Mouse (Mus musculus) lung, embryonic 15.5 days (tissue): ENCODE results near the gene Anks1. TPM values are rescaled to one million over a fixed set of nuclear protein-coding genes. Genes with fewer than 3 reads are reported as not detected.

Experiments
- ATAC-seq: fragments of 200-750 bp; cut with Nextera tagmentation; 2 replicates; pipeline ENCODE4 v1.8.0; 2017; ENCODE audit warnings: moderate number of reproducible peaks, borderline replicate concordance; ENCODE audit not compliant: low FRiP score, low TSS enrichment; ENCODE audit errors: extremely low read depth
- H3K27ac ChIP-seq: fragments of 300-500 bp; sonication (generic); 2 replicates; pipeline ENCODE4 v1.5.1; 2015; ENCODE audit warnings: moderate library complexity, mild to moderate bottlenecking, inconsistent platforms
- H3K27me3 ChIP-seq: fragments of 300-500 bp; sonication (generic); 2 replicates; pipeline ENCODE4 v1.6.1; 2015; ENCODE audit warnings: inconsistent platforms
- H3K36me3 ChIP-seq: fragments of 300-500 bp; sonication (generic); 2 replicates; pipeline ENCODE4 v1.6.1; 2015; ENCODE audit warnings: inconsistent platforms
- H3K4me1 ChIP-seq: fragments of 300-500 bp; sonication (generic); 2 replicates; pipeline ENCODE4 v1.6.1; 2015; ENCODE audit warnings: inconsistent platforms
- H3K4me2 ChIP-seq: fragments of 300-500 bp; sonication (generic); 2 replicates; pipeline ENCODE4 v1.6.1; 2015; ENCODE audit warnings: inconsistent platforms, mild to moderate bottlenecking, moderate library complexity
- H3K4me3 ChIP-seq: fragments of 300-500 bp; sonication (generic); 2 replicates; pipeline ENCODE4 v1.5.1; 2015; ENCODE audit warnings: mild to moderate bottlenecking, inconsistent platforms
- H3K9ac ChIP-seq: fragments of 300-500 bp; sonication (generic); 2 replicates; pipeline ENCODE4 v1.6.1; 2015; ENCODE audit warnings: inconsistent platforms
- H3K9me3 ChIP-seq: fragments of 300-500 bp; sonication (generic); 2 replicates; pipeline ENCODE4 v1.6.1; 2016; ENCODE audit warnings: inconsistent platforms
- WGBS: fragments of 180-500 bp; shearing (Covaris S2); methylation state at CpG from one replicate; pipeline ENCODE4 v1.1.7; 2015; 5-methylcytosine and 5-hydroxymethylcytosine counted together
- polyA plus RNA-seq: library from polyadenylated mRNA; unstranded; fragments of >200 nt; fragmentation: Nextera tagmentation; extraction: Ambion mirVana; gene quantifications from 2 replicates; pipeline ENCODE4 v1.2.1, GENCODE M21; 2015

Anks1 gene
- polyA plus RNA-seq, 1 experiment from 2014 or later = 19.3 TPM

DNA sequence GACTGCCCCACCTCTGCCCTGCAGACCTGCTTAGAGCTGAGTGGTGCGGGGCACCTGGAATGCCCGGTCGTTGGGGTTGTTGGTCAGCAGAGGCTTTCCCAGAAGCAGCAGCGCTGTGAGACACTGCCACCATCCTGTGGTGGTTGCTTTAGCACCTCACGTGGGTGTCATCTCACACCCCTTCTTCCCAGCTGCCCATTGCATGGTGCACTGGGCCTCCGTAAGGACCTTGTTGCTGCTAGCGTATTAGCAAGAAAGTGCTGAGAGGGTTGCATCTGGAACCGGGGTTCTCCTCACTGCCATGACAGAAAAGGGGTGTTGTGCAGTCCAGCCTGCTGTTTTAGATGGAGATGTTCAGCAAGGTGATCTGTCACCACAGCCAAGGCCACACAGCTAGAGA is 97.1 kb downstream of the Anks1 start:
- H3K4me1 ChIP-seq = peaks cover 52% of the 10 kb centered on the region
- ATAC-seq = no peak
- no peaks in the 10 kb centered on the region for H3K9me3 ChIP-seq
- 65% methylated on average over 8 of the region's 8 CpGs for WGBS
- no peak overlapping the region for H3K4me3 ChIP-seq
- H3K27me3 ChIP-seq = no peaks in the 10 kb centered on the region
- 0 out of 2 replicates have a peak overlapping the region, but pooled peaks have one; percentile 10 for H3K9ac ChIP-seq
- peak overlapping the region; percentile 62 for H3K4me2 ChIP-seq
- H3K36me3 ChIP-seq = peaks cover 7% of the 10 kb centered on the region; the same call in 1 of the 2 replicates
- peak overlapping the region; percentile 96 for H3K27ac ChIP-seq

GRCm38 (mm10) chr17:28006611-28007010 is 97.5 kb downstream of the Anks1 start:
- Histone ChIP-seq H3K4me2 (peak overlapping the region; percentile 62), H3K4me1 (peaks cover 55% of the 10 kb centered on the region), H3K36me3 (peaks cover 10% of the 10 kb centered on the region; the same call in 1 of the 2 replicates), H3K9me3 (no peaks in the 10 kb centered on the region), H3K9ac (0 out of 2 replicates have a peak overlapping the region, but pooled peaks have one; percentile 10), H3K27me3 (no peaks in the 10 kb centered on the region), H3K27ac (peak overlapping the region; percentile 96), H3K4me3 (peak overlapping the region; percentile 27; the same call in 1 of the 2 replicates)
- WGBS = 46% methylated on average over 5 of the region's 5 CpGs
- ATAC-seq = no peak

DNA sequence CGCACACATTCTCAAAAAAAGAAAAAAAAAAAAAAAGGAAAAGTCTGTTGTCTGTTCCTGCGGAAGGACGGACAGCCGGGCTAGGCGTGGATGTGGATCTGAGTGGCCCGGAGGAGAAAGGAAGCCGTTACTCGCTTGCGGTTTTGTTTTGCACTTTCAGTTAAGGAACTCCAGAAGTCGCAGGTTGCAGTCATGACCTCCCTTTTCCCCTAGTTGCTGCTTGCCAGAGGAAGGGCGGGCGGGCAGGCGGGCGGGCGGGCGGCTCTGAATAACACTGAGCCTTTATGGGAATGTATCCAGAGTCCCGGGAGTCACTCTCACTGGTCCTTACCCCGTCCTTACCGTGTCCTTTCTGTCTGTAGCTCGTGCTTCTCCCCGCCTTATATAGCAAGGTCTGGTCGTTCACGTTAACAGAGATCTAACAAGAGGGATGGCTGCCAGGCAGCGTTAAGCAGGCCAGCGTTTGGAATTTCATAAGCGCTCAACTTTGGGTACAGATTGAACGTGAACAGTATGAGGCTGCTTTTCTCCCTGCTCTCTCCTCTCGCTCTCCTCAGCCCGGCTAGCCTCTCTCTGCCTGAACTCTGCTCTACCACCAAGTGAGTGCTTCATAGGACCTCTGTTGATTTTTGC is 98.2 kb downstream of the Anks1 start:
- Histone ChIP-seq H3K9me3 (no peaks in the 10 kb centered on the region), H3K9ac (peak overlapping the region; percentile 46), H3K4me3 (peak overlapping the region; percentile 27), H3K36me3 (peaks cover 10% of the 10 kb centered on the region; the same call in 1 of the 2 replicates), H3K27ac (peak overlapping the region; percentile 96), H3K27me3 (no peaks in the 10 kb centered on the region), H3K4me1 (peaks cover 60% of the 10 kb centered on the region), H3K4me2 (peak overlapping the region; percentile 62)
- WGBS = 4% methylated on average over 29 of the region's 29 CpGs
- peak; percentile 66 for ATAC-seq

GRCm38 (mm10) chr17:28007857-28008564 is 98.9 kb downstream of the Anks1 start:
- Histone ChIP-seq H3K4me2 (peak overlapping the region; percentile 62), H3K4me1 (peaks cover 67% of the 10 kb centered on the region), H3K4me3 (peak overlapping the region; percentile 27), H3K9me3 (no peaks in the 10 kb centered on the region), H3K27me3 (no peaks in the 10 kb centered on the region), H3K9ac (peak overlapping the region; percentile 46), H3K27ac (peak overlapping the region; percentile 96), H3K36me3 (peaks cover 10% of the 10 kb centered on the region; the same call in 1 of the 2 replicates)
- WGBS = 14% methylated on average over 27 of the region's 27 CpGs
- ATAC-seq = peak; percentile 82

DNA sequence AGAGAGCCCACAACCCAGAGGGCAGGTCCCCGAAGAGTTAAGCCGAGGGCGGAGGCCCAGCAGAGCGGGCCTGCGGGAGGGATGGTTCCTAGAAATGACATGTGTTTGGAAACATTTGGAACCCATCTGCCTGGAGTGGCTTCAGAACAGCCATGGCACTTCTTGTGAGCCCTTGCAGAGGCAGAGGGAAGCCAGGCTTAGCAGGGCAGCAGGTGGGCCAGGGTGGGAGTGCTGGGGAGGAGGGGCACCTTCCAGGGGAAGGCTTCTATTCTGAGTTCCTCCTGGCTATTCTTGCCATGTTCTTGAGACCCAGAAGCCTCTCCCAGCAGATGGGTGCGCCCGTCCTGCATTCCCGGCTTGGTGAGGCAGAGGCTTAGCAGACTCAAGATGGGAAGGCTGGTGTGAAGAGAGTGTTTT is 99.5 kb downstream of the Anks1 start:
- H3K36me3 ChIP-seq = peaks cover 10% of the 10 kb centered on the region; the same call in 1 of the 2 replicates
- WGBS = 56% methylated on average over 8 of the region's 8 CpGs
- H3K27me3 ChIP-seq = no peaks in the 10 kb centered on the region
- ATAC-seq = no peak
- peak overlapping the region; percentile 27 for H3K4me3 ChIP-seq
- H3K9ac ChIP-seq = peak overlapping the region; percentile 46
- peak overlapping the region; percentile 62 for H3K4me2 ChIP-seq
- peaks cover 73% of the 10 kb centered on the region for H3K4me1 ChIP-seq
- H3K9me3 ChIP-seq = no peaks in the 10 kb centered on the region
- H3K27ac ChIP-seq = peak overlapping the region; percentile 96

DNA sequence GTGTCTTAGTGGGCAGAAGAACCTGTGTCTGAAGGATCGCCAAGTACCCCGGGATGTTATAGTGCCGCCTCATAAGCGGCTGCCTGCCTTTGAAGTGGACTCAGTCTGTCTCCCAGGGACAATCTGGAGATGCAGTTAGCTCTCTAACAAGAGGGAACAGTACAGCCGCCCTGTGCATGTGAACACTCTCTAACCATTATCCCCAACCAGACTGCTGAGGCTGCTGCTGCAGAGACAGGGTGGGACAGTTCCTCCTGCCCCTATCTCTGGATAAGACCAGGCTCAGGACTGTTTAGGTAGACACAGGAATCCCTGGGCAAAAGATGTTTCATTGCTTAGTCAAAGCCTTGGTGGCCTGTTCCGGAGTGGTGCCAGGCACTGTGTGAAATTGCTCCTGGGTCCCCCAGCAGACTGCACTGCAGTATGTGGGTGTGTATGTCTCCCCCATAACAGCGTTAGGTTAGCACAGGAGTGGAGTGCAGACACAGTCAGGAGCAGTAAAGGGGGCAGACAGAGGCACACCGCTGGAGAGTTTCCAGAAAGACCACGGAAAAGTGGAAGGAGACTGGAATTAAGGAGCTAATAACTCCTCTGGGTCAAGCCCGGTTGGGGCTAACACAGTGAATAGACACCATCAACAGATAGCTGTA is 100.1 kb downstream of the Anks1 start:
- peaks cover 79% of the 10 kb centered on the region for H3K4me1 ChIP-seq
- H3K9ac ChIP-seq = peak overlapping the region; percentile 46; the same call in 1 of the 2 replicates
- no peaks in the 10 kb centered on the region for H3K27me3 ChIP-seq
- peak overlapping the region; percentile 96 for H3K27ac ChIP-seq
- H3K9me3 ChIP-seq = no peaks in the 10 kb centered on the region
- 71% methylated on average over 10 of the region's 10 CpGs for WGBS
- H3K36me3 ChIP-seq = peaks cover 10% of the 10 kb centered on the region; the same call in 1 of the 2 replicates
- H3K4me2 ChIP-seq = peak overlapping the region; percentile 62
- peak overlapping the region; percentile 27 for H3K4me3 ChIP-seq
- no peak for ATAC-seq

GRCm38 (mm10) chr17:28009716-28010114 is 100.6 kb downstream of the Anks1 start:
- H3K4me2 ChIP-seq = peak overlapping the region; percentile 62
- H3K36me3 ChIP-seq = peaks cover 10% of the 10 kb centered on the region; the same call in 1 of the 2 replicates
- no peaks in the 10 kb centered on the region for H3K27me3 ChIP-seq
- H3K27ac ChIP-seq = peak overlapping the region; percentile 96; the same call in 1 of the 2 replicates
- no peaks in the 10 kb centered on the region for H3K9me3 ChIP-seq
- no peak for ATAC-seq
- H3K9ac ChIP-seq = 0 out of 2 replicates have a peak overlapping the region, but pooled peaks have one; percentile 46
- H3K4me3 ChIP-seq = peak overlapping the region; percentile 27; the same call in 1 of the 2 replicates
- WGBS = 80% methylated on average over 7 of the region's 7 CpGs
- peaks cover 84% of the 10 kb centered on the region for H3K4me1 ChIP-seq

DNA sequence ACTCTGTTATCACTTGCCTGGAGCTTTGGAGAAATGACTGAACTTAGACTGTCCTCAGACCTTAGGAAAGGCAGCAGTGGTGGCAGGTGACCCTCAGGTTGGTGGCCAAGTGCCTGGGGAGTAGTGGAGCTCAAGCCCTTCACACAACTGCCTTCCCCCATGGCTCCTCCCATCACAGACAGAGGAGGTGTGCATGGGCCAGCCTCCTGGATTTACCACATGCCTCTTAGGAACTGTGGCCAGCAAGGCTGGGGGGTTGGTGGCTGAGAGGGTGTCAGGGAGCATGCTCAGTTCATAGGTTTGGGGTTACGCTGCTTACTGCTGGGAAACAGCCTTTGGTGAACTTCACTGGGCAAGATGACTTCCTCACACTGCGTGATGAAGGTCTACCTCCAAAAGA is 101.8 kb downstream of the Anks1 start:
- Histone ChIP-seq H3K9me3 (no peaks in the 10 kb centered on the region), H3K9ac (no peak overlapping the region), H3K27ac (no peak overlapping the region), H3K27me3 (no peaks in the 10 kb centered on the region), H3K4me3 (no peak overlapping the region), H3K4me1 (peaks cover 89% of the 10 kb centered on the region), H3K4me2 (no peak overlapping the region), H3K36me3 (peaks cover 10% of the 10 kb centered on the region; the same call in 1 of the 2 replicates)
- WGBS = 95% methylated on average over 2 of the region's 2 CpGs
- no peak for ATAC-seq

DNA sequence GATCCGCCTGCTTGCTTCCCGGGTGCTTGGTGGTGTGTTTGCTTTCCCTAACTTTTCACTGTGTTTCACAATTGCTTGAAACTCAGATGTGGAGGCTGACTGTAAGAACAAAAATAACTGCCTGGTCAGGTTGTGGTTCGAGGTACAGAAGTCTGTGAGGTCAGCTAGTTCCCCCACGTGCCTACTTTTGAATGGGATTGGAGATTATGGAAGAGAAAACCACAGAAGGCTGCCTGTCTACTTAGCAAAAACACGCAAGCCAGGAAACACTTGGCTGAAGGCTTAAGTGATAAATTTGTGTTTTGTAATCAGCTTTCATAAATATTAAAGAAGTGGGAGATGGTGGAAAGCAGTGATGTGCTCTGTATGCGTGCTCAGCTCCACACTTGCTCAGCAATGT is 103.7 kb downstream of the Anks1 start:
- Histone ChIP-seq H3K4me1 (peaks cover 83% of the 10 kb centered on the region), H3K4me2 (peak overlapping the region; percentile 34), H3K27ac (peak overlapping the region; percentile 95), H3K4me3 (no peak overlapping the region), H3K9me3 (no peaks in the 10 kb centered on the region), H3K36me3 (peaks cover 10% of the 10 kb centered on the region; the same call in 1 of the 2 replicates), H3K27me3 (no peaks in the 10 kb centered on the region), H3K9ac (peak overlapping the region; percentile 27; the same call in 1 of the 2 replicates)
- ATAC-seq = no peak
- 44% methylated on average over 6 of the region's 6 CpGs for WGBS

DNA sequence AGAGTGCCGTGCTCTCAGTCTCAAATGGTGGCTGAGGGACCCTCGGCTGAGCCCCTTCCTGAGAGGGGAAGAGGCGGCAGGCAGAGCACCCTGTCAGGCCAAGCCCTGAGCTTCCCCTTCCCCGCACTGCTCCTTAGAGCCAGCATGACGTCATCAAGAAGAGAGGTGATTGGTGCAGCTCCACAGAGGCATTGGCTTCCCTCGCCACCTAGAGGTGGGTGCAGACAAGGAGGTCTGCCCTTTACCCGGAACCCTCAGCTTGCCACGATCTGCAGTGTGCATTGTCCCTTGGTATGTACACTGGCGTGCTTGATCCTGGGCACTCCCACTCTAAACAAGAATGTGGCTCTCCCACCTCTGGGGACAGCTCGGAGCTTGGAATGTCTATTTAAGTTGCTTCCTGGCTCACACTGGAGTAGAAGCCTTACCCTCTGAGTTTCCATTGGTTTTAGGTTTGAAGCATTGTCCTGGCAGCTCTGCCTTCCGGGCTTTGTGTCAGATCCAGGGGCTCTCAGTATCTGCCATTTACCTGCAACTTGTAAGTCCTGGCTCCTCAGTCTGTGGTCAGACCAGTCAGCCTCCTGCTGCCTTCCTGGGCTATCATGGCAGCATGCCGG is 104.3 kb downstream of the Anks1 start:
- H3K4me3 ChIP-seq = no peak overlapping the region
- WGBS = 11% methylated on average over 12 of the region's 12 CpGs

DNA sequence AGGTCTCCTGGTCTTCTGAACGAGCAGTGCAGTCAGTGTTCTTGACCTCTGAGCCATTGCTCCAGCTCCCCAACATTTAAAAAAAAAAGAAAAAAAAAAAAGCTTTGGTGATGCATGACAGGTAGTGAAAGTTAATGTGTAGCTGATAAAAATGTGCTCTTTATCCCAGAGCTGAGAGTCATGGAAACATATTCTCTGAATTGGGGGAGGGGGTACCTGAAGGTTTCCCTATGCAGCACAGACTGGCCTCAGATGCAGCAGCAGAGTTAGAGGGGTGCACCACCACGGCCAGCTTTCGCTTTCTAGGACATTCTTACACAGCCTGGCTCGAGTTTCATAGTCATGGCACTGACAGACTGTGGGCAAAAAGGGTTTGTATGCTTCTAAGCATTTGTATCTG is 105.3 kb downstream of the Anks1 start:
- H3K4me2 ChIP-seq = no peak overlapping the region
- no peaks in the 10 kb centered on the region for H3K27me3 ChIP-seq
- peak overlapping the region; percentile 95 for H3K27ac ChIP-seq
- peaks cover 78% of the 10 kb centered on the region for H3K4me1 ChIP-seq
- H3K4me3 ChIP-seq = no peak overlapping the region
- no peaks in the 10 kb centered on the region for H3K9me3 ChIP-seq
- no peak for ATAC-seq
- H3K36me3 ChIP-seq = peaks cover 10% of the 10 kb centered on the region; the same call in 1 of the 2 replicates
- no peak overlapping the region for H3K9ac ChIP-seq
- 37% methylated on average over 4 of the region's 4 CpGs for WGBS

More for the DNA sequence above, 104.3 kb downstream of the Anks1 start:
- peak; percentile 82 for ATAC-seq
- Histone ChIP-seq H3K9me3 (no peaks in the 10 kb centered on the region), H3K27me3 (no peaks in the 10 kb centered on the region), H3K9ac (peak overlapping the region; percentile 27; the same call in 1 of the 2 replicates), H3K4me1 (peaks cover 82% of the 10 kb centered on the region), H3K27ac (peak overlapping the region; percentile 95), H3K36me3 (peaks cover 10% of the 10 kb centered on the region; the same call in 1 of the 2 replicates), H3K4me2 (peak overlapping the region; percentile 34)
